Mouse (Mus musculus) ES-Bruce4 (cell line): ENCODE measurements at regions not wholly inside any gene's neighbourhood (a gene's known extent, or its start where the extent isn't known, plus 50 kb on each side); places are given as distances from the start of the nearest gene placed in this dataset.

ENCODE experiments used
- CTCF ChIP-seq: IDR thresholded peaks from one replicate; pipeline ENCODE4 v1.8.1; 2011; ENCODE audit warnings: low read depth, low read length
- POLR2A ChIP-seq: IDR thresholded peaks from one replicate; pipeline ENCODE4 v1.8.1; 2011; ENCODE audit warnings: low read length; ENCODE audit not compliant: insufficient read depth

DNA sequence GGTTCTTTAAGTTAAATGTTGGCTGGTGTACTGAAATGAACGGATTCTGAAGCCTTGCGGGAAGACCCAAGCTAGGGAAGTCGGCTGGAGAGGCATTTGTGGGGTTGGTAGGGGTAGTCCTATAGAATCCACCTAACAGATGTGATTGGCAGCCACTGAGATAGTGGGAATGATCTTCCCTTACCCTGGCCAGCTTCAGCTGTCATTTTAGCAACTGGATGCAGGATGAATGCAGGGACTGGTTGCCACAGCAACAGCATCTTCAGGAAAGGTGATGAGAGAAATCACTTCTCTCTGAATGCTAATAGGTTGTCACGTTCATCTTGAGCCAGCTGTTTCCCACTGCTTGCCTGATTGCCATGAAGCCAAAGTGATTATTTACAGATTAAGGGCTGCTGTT lies 224.5 kb downstream of the Dact1 start:
- no peak for TF ChIP-seq POLR2A
- no peak for TF ChIP-seq CTCF
